ENCODE assay signal across 28 mouse cellular contexts in genomic region chr6:83665009-83665408, GRCm38 (mm10). TPM values are rescaled to one million over a fixed set of nuclear protein-coding genes. Genes with fewer than 3 reads are reported as not detected.
"Had no signal": no experiment of that assay in that cellular context is flagged by ENCODE, and none has a peak within 500 bp of the region (broad histone marks: within the 10 kb centered on the region; RNA-seq: fewer than 3 reads in every experiment).

No protein-coding gene starts in this region.

- H3K27me3 ChIP-seq: limb, embryonic 12.5 days; limb, embryonic 15.5 days; midbrain, embryonic 12.5 days had no signal

- H3K27ac ChIP-seq: kidney, postnatal 0 days; limb, embryonic 12.5 days; limb, embryonic 15.5 days; liver, embryonic 14.5 days; macrophage; midbrain, embryonic 12.5 days; stomach, postnatal 0 days had no signal

- H3K4me1 ChIP-seq: limb, embryonic 12.5 days; limb, embryonic 15.5 days; midbrain, embryonic 12.5 days had no signal

- H3K9me3 ChIP-seq: limb, embryonic 12.5 days; limb, embryonic 15.5 days; midbrain, embryonic 12.5 days had no signal

- H3K4me3 ChIP-seq: limb, embryonic 12.5 days; limb, embryonic 15.5 days; midbrain, embryonic 12.5 days had no signal

- DNase-seq: kidney, adult 2 months; kidney, postnatal 25 days; left cerebral cortex, postnatal 4 days; liver, postnatal 0 days; lung, embryonic 14.5 days; right cerebral cortex, postnatal 4 days; thymus, adult 2 months; thymus, postnatal 14 days; thymus, postnatal 4 days had no signal

- H3K36me3 ChIP-seq: limb, embryonic 12.5 days; limb, embryonic 15.5 days; midbrain, embryonic 12.5 days had no signal

- H3K9ac ChIP-seq: limb, embryonic 12.5 days; limb, embryonic 15.5 days; liver, embryonic 14.5 days; liver, postnatal 0 days; lung, embryonic 14.5 days; midbrain, embryonic 12.5 days had no signal

- H3K4me2 ChIP-seq: limb, embryonic 12.5 days; limb, embryonic 15.5 days; liver, embryonic 11.5 days; lung, embryonic 14.5 days; midbrain, embryonic 12.5 days had no signal

- ATAC-seq: liver, postnatal 0 days; lung, postnatal 0 days; midbrain, embryonic 16.5 days had no signal

RNA-seq across cellular contexts. Expression of gene Clec4f, which starts 9.0 kb away (rescaled TPM):
- total RNA-seq: layer of hippocampus, adult 8-10 months; left cerebral cortex, adult 8-10 months; left cerebral cortex, postnatal 14 days; megakaryocyte, adult 5-6 weeks had no signal
- polyA plus RNA-seq: kidney, adult 2 months; kidney, embryonic 14.5 days; kidney, postnatal 0 days; large intestine, adult 2 months; limb, embryonic 12.5 days; limb, embryonic 15.5 days; lung, embryonic 14.5 days; lung, postnatal 0 days; macrophage; midbrain, embryonic 12.5 days; midbrain, embryonic 16.5 days; neural tube, embryonic 11.5 days; stomach, embryonic 14.5 days had no signal

RNA-seq across cellular contexts. Expression of gene Cd207, which starts 12.6 kb away (rescaled TPM):
- total RNA-seq: layer of hippocampus, adult 8-10 months; left cerebral cortex, postnatal 14 days; left cerebral cortex, postnatal 4 days; megakaryocyte, adult 5-6 weeks had no signal
- polyA plus RNA-seq: kidney, embryonic 14.5 days; kidney, postnatal 0 days; large intestine, adult 2 months; limb, embryonic 12.5 days; limb, embryonic 15.5 days; liver, embryonic 11.5 days; lung, embryonic 14.5 days; lung, postnatal 0 days; macrophage; midbrain, embryonic 12.5 days; midbrain, embryonic 16.5 days; neural tube, embryonic 11.5 days; neural tube, embryonic 14.5 days; stomach, embryonic 14.5 days; stomach, postnatal 0 days had no signal

RNA-seq across cellular contexts. Expression of gene Vax2, which starts 46.1 kb away (rescaled TPM):
- total RNA-seq: layer of hippocampus, adult 8-10 months; left cerebral cortex, adult 8-10 months; left cerebral cortex, postnatal 14 days; left cerebral cortex, postnatal 4 days; megakaryocyte, adult 5-6 weeks had no signal
- polyA plus RNA-seq: kidney, adult 2 months; kidney, embryonic 14.5 days; kidney, postnatal 0 days; large intestine, adult 2 months; liver, embryonic 11.5 days; liver, embryonic 14.5 days; liver, postnatal 0 days; lung, embryonic 14.5 days; lung, postnatal 0 days; macrophage; midbrain, embryonic 16.5 days; neural tube, embryonic 11.5 days; neural tube, embryonic 14.5 days; stomach, embryonic 14.5 days; stomach, postnatal 0 days had no signal
